Mouse (Mus musculus): ENCODE measurements at regions not wholly inside any gene's neighbourhood (a gene's known extent, or its start where the extent isn't known, plus 50 kb on each side); places are given as distances from the start of the nearest gene placed in this dataset.

GRCm38 (mm10) chr4:131407464-131407863 lies 430.6 kb downstream of the Ptpru start:
- H3K4me2 ChIP-seq (replicated peaks; ENCODE audit: low read depth, low read length), result no peak overlapping the region
- no peaks in the 10 kb centered on the region for H3K9me3 ChIP-seq (ENCODE audit: control insufficient read depth, low read depth, low read length)
- no peaks in the 10 kb centered on the region for H3K27me3 ChIP-seq (ENCODE audit: control insufficient read depth, insufficient read depth, low read length)
- H3K9ac ChIP-seq (replicated peaks; ENCODE audit: low read depth, low read length), result no peak overlapping the region
- H3K36me3 ChIP-seq (ENCODE audit: control insufficient read depth, insufficient read depth, low read length), result no peaks in the 10 kb centered on the region
- H3K4me1 ChIP-seq (ENCODE audit: control insufficient read depth, insufficient read depth, low read length), result 0 out of 2 replicates have a peak, but pooled peaks cover 4% of the 10 kb centered on the region
- no peak overlapping the region for H3K27ac ChIP-seq (ENCODE audit: low read length)
- 34% methylated on average over 3 of the region's 3 CpGs for WGBS
- no peak for ATAC-seq (ENCODE audit: insufficient number of reproducible peaks, insufficient read depth, low FRiP score, low read depth)
- no peak overlapping the region for H3K4me3 ChIP-seq (ENCODE audit: low read depth, low read length)

DNA sequence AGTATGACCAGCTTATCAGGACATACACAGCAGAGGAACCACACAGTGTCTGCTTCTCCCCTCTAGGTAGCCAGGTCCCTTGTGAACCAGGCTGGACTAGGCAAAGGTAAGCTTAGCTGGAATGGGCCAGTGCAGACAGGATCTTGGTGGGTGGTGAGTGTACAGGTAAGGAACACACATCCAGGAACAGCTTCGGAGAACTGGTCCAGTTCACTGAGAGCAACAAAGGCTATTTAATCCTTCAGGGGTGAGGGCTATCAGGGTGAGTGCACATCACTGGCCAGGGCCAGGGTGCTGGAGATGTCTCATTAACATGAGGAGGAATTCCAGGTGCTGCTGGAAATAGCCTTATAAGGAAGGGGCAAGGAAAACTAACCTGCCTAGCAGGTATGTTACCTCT lies 429.4 kb downstream of the Ptpru start:
- no peak for ATAC-seq (ENCODE audit: insufficient number of reproducible peaks, insufficient read depth, low FRiP score, low read depth)
- H3K4me3 ChIP-seq (ENCODE audit: low read depth, low read length), result no peak overlapping the region
- no peak overlapping the region for H3K9ac ChIP-seq (replicated peaks; ENCODE audit: low read depth, low read length)
- no peak overlapping the region for H3K4me2 ChIP-seq (replicated peaks; ENCODE audit: low read depth, low read length)
- H3K27me3 ChIP-seq (ENCODE audit: control insufficient read depth, insufficient read depth, low read length), result no peaks in the 10 kb centered on the region
- 92% methylated on average over 1 of the region's 1 CpGs for WGBS
- no peak overlapping the region for H3K27ac ChIP-seq (ENCODE audit: low read length)
- H3K36me3 ChIP-seq (ENCODE audit: control insufficient read depth, insufficient read depth, low read length), result no peaks in the 10 kb centered on the region
- H3K4me1 ChIP-seq (ENCODE audit: control insufficient read depth, insufficient read depth, low read length), result 0 out of 2 replicates have a peak, but pooled peaks cover 4% of the 10 kb centered on the region
- H3K9me3 ChIP-seq (ENCODE audit: control insufficient read depth, low read depth, low read length), result no peaks in the 10 kb centered on the region

DNA sequence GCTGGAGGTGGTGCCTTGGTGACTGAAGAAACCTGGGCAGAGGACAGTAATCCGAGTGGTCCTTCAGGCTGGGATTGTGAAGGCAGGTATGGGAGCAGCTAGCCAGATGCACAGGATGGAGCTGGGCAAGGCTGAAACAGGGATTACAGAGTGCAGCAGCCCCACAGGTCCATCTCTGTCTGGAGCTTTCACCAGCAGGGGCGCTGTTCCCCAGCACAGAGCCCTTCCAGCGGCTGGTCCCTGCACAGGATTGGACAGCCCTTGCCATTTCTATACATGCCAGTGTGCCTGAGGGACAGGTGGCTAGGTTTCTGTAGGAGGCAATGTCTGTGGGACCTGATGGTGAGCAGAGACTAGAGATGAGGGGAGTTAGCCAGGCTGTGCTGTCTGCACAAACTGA lies 428.3 kb downstream of the Ptpru start:
- Histone ChIP-seq H3K9me3 (ENCODE audit: control insufficient read depth, low read depth, low read length) (no peaks in the 10 kb centered on the region), H3K9ac (replicated peaks; ENCODE audit: low read depth, low read length) (no peak overlapping the region), H3K27me3 (ENCODE audit: control insufficient read depth, insufficient read depth, low read length) (no peaks in the 10 kb centered on the region), H3K4me3 (ENCODE audit: low read depth, low read length) (no peak overlapping the region), H3K36me3 (ENCODE audit: control insufficient read depth, insufficient read depth, low read length) (no peaks in the 10 kb centered on the region), H3K4me1 (ENCODE audit: control insufficient read depth, insufficient read depth, low read length) (0 out of 2 replicates have a peak, but pooled peaks cover 4% of the 10 kb centered on the region), H3K4me2 (replicated peaks; ENCODE audit: low read depth, low read length) (no peak overlapping the region), H3K27ac (ENCODE audit: low read length) (no peak overlapping the region)
- ATAC-seq (ENCODE audit: insufficient number of reproducible peaks, insufficient read depth, low FRiP score, low read depth), result no peak
- 38% methylated on average over 3 of the region's 3 CpGs for WGBS

DNA sequence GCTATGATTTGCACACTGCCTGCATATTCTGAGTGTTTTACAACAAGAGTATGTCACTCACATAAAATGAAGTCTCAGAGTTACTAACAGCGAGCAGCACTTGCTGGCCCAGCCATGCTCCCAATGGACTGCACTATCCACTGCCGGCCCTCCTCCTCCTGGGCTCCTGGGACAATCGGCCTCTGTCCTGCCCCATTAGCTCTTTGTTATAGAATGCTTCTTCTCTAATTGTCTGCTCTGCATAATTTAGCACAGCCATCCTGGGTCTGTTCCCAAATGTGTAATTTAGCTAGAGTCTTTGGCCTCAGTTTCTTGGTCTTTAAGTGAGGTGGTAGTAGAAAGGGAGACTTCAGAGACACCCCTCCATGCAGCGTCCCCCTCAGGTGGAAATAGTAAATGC lies 426.2 kb downstream of the Ptpru start:
- Histone ChIP-seq H3K27ac (ENCODE audit: low read length) (no peak overlapping the region), H3K9ac (replicated peaks; ENCODE audit: low read depth, low read length) (no peak overlapping the region), H3K36me3 (ENCODE audit: control insufficient read depth, insufficient read depth, low read length) (no peaks in the 10 kb centered on the region), H3K4me2 (replicated peaks; ENCODE audit: low read depth, low read length) (no peak overlapping the region), H3K4me1 (ENCODE audit: control insufficient read depth, insufficient read depth, low read length) (0 out of 2 replicates have a peak, but pooled peaks cover 4% of the 10 kb centered on the region), H3K27me3 (ENCODE audit: control insufficient read depth, insufficient read depth, low read length) (no peaks in the 10 kb centered on the region), H3K9me3 (ENCODE audit: control insufficient read depth, low read depth, low read length) (no peaks in the 10 kb centered on the region), H3K4me3 (ENCODE audit: low read depth, low read length) (no peak overlapping the region)
- ATAC-seq (ENCODE audit: insufficient number of reproducible peaks, insufficient read depth, low FRiP score, low read depth), result no peak
- WGBS, result 68% methylated on average over 4 of the region's 4 CpGs

DNA sequence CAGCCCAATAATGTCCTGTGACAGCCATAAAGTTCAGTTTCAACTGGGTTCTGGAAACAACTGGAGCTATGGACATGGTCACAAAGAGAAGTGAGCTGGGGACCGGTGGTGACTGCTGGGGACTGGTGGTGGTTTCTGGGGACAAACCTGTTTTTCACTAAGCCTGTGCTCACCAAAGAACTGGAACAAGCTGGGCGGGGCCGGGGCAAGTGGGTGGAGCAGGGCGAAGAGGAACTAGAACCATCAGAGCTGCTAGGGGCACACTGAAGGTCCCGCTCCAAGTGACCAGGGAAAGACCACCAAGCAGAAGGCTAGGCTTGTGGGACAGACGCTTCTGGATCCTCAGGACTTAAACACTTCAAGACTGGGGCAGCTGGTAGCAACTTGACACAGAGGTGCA lies 424.7 kb downstream of the Ptpru start:
- Histone ChIP-seq H3K4me3 (ENCODE audit: low read depth, low read length) (no peak overlapping the region), H3K27ac (ENCODE audit: low read length) (no peak overlapping the region), H3K9me3 (ENCODE audit: control insufficient read depth, low read depth, low read length) (no peaks in the 10 kb centered on the region), H3K27me3 (ENCODE audit: control insufficient read depth, insufficient read depth, low read length) (no peaks in the 10 kb centered on the region), H3K36me3 (ENCODE audit: control insufficient read depth, insufficient read depth, low read length) (no peaks in the 10 kb centered on the region), H3K4me1 (ENCODE audit: control insufficient read depth, insufficient read depth, low read length) (no peaks in the 10 kb centered on the region), H3K4me2 (replicated peaks; ENCODE audit: low read depth, low read length) (no peak overlapping the region), H3K9ac (replicated peaks; ENCODE audit: low read depth, low read length) (no peak overlapping the region)
- ATAC-seq (ENCODE audit: insufficient number of reproducible peaks, insufficient read depth, low FRiP score, low read depth), result no peak
- 69% methylated on average over 6 of the region's 6 CpGs for WGBS

- Histone ChIP-seq H3K27ac (ENCODE audit: low read length) (no peak overlapping the region), H3K9ac (replicated peaks; ENCODE audit: low read depth, low read length) (no peak overlapping the region), H3K4me2 (replicated peaks; ENCODE audit: low read depth, low read length) (no peak overlapping the region), H3K36me3 (ENCODE audit: control insufficient read depth, insufficient read depth, low read length) (no peaks in the 10 kb centered on the region), H3K4me1 (ENCODE audit: control insufficient read depth, insufficient read depth, low read length) (no peaks in the 10 kb centered on the region), H3K9me3 (ENCODE audit: control insufficient read depth, low read depth, low read length) (no peaks in the 10 kb centered on the region), H3K27me3 (ENCODE audit: control insufficient read depth, insufficient read depth, low read length) (no peaks in the 10 kb centered on the region), H3K4me3 (ENCODE audit: low read depth, low read length) (no peak overlapping the region)
- ATAC-seq (ENCODE audit: insufficient number of reproducible peaks, insufficient read depth, low FRiP score, low read depth), result no peak
- 84% methylated on average over 5 of the region's 5 CpGs for WGBS
Observed at GRCm38 (mm10) chr4:131415453-131415852, 422.6 kb downstream of the Ptpru start.

DNA sequence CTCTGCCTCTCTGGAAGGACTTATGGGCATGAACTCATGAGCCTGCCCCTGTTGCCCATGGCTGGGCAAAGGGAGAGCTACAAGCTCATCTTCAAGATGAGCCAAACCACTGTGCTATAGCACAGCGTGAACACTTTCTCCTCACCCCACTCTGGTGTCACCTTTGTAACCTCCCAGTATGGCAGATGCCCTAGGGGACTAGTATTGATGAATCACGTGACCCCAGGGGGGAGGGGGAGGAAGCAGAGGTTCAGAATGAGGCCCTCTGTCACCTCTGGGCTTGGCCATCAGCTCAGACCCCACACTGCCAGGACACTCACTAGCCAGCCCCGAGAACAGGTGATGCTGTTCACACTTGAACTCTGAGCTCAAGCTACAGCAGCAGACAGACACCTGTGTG lies 421.9 kb downstream of the Ptpru start:
- no peaks in the 10 kb centered on the region for H3K4me1 ChIP-seq (ENCODE audit: control insufficient read depth, insufficient read depth, low read length)
- H3K36me3 ChIP-seq (ENCODE audit: control insufficient read depth, insufficient read depth, low read length), result no peaks in the 10 kb centered on the region
- H3K9ac ChIP-seq (replicated peaks; ENCODE audit: low read depth, low read length), result no peak overlapping the region
- no peak overlapping the region for H3K4me3 ChIP-seq (ENCODE audit: low read depth, low read length)
- no peak for ATAC-seq (ENCODE audit: insufficient number of reproducible peaks, insufficient read depth, low FRiP score, low read depth)
- no peaks in the 10 kb centered on the region for H3K27me3 ChIP-seq (ENCODE audit: control insufficient read depth, insufficient read depth, low read length)
- H3K4me2 ChIP-seq (replicated peaks; ENCODE audit: low read depth, low read length), result no peak overlapping the region
- H3K9me3 ChIP-seq (ENCODE audit: control insufficient read depth, low read depth, low read length), result no peaks in the 10 kb centered on the region
- WGBS, result 41% methylated on average over 3 of the region's 3 CpGs
- no peak overlapping the region for H3K27ac ChIP-seq (ENCODE audit: low read length)

GRCm38 (mm10) chr4:131417159-131417748 lies 420.8 kb downstream of the Ptpru start:
- Histone ChIP-seq H3K27ac (ENCODE audit: low read length) (no peak overlapping the region), H3K4me1 (ENCODE audit: control insufficient read depth, insufficient read depth, low read length) (no peaks in the 10 kb centered on the region), H3K36me3 (ENCODE audit: control insufficient read depth, insufficient read depth, low read length) (no peaks in the 10 kb centered on the region), H3K9me3 (ENCODE audit: control insufficient read depth, low read depth, low read length) (no peaks in the 10 kb centered on the region), H3K4me3 (ENCODE audit: low read depth, low read length) (no peak overlapping the region), H3K4me2 (replicated peaks; ENCODE audit: low read depth, low read length) (no peak overlapping the region), H3K9ac (replicated peaks; ENCODE audit: low read depth, low read length) (no peak overlapping the region), H3K27me3 (ENCODE audit: control insufficient read depth, insufficient read depth, low read length) (no peaks in the 10 kb centered on the region)
- WGBS, result 78% methylated on average over 14 of the region's 14 CpGs
- ATAC-seq (ENCODE audit: insufficient number of reproducible peaks, insufficient read depth, low FRiP score, low read depth), result no peak

GRCm38 (mm10) chr4:131425311-131425710 lies 412.8 kb downstream of the Ptpru start:
- Histone ChIP-seq H3K4me1 (ENCODE audit: control insufficient read depth, insufficient read depth, low read length) (no peaks in the 10 kb centered on the region), H3K9ac (replicated peaks; ENCODE audit: low read depth, low read length) (no peak overlapping the region), H3K4me3 (ENCODE audit: low read depth, low read length) (no peak overlapping the region), H3K9me3 (ENCODE audit: control insufficient read depth, low read depth, low read length) (no peaks in the 10 kb centered on the region), H3K36me3 (ENCODE audit: control insufficient read depth, insufficient read depth, low read length) (no peaks in the 10 kb centered on the region), H3K27ac (ENCODE audit: low read length) (no peak overlapping the region), H3K27me3 (ENCODE audit: control insufficient read depth, insufficient read depth, low read length) (no peaks in the 10 kb centered on the region), H3K4me2 (replicated peaks; ENCODE audit: low read depth, low read length) (no peak overlapping the region)
- ATAC-seq (ENCODE audit: insufficient number of reproducible peaks, insufficient read depth, low FRiP score, low read depth), result no peak
- WGBS, result 53% methylated on average over 11 of the region's 11 CpGs
